Mouse (Mus musculus): ENCODE measurements around the gene Mrps5.
A peak's percentile ranks its signal among the peaks of the same experiment; 100 is the strongest.

Gene Mrps5

GRCm38 (mm10) chr2:127619311-127619710, 32.3 kb downstream of the Mrps5 start:
- ATAC-seq (ENCODE audit: low TSS enrichment): no peak

GRCm38 (mm10) chr2:127622065-127622464, 35.0 kb downstream of the Mrps5 start:
- ATAC-seq (ENCODE audit: low TSS enrichment): no peak

DNA sequence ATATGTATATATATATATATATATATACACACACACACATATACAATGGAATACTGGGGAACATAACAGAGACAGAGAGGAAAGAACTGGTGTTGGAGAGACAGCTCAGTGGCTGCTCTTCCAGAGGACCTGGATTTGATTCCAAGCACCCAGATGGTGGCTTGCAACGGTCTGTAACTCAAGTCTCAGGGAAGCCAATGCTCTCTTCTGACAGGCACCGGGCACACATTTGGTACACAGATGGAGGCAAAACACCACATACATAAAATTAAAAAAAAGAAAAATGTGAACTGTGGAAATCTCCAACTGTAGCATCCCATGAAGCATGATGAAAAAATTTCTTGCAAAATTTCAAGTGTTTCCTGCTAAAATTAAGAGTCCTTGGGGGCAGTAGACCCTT, 37.8 kb downstream of the Mrps5 start:
- no peak for ATAC-seq (ENCODE audit: low TSS enrichment)

DNA sequence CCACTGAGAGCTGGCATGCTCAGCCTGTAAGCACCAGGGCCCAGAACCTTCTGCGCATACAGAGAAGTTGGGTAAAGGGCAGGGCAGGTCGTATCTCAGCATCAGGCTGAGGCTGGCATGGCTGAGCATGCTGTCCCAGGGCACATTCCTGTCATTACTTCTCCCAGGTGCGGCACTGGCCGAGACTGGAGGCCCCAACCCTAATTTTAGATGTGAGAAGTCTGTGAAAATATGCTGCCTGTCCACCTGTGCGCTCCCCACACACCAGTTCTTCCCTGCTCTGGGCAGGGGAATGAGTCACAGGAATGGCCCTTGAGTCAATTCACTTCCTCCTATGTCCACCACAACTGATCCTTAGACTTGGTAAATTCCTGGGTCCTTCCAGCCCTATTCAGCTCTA, 38.6 kb downstream of the Mrps5 start:
- ATAC-seq (ENCODE audit: low TSS enrichment): no peak

DNA sequence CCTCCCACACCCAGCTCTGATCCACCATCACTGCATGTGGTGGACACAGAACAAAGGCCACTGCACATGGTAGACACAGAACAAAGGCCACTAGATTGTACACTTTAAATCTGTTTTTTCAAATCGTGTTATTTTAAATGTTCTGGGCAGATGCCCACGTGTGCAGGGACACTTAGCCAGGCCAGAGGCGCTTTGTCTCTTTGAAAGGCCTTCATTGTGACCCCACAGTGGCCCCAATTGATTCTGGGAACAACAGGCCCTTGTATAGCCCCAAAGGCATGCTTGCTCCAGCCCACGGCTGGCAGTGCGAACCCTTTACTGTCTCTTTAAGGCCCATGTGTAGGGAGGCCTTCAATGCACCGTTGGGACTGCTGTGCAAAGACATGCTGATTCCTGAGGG, 40.3 kb downstream of the Mrps5 start:
- ATAC-seq (ENCODE audit: low TSS enrichment): peak; percentile 77

- peak; percentile 59 for ATAC-seq (ENCODE audit: low TSS enrichment)
Observed at GRCm38 (mm10) chr2:127627990-127628570, 41.1 kb downstream of the Mrps5 start.

DNA sequence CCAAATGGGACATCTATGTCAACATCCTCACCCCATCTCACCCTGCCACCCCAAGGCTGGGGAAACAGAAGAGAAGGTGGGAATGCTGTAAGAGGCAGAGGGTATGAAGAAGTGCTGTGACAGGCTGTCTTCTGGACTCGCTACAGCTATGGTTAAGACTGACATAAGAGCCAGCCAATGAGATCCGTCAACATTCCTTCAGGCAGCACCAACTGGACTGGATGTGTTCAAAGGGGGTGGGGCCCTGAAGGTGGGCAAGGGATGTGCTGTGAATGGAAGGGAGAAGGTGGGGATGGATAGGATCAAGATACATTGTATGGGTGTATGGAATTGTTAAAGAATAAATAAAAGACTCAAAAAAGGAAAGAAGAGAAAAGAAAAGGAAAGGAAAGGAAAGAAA, 45.6 kb downstream of the Mrps5 start:
- ATAC-seq (ENCODE audit: low TSS enrichment): no peak

DNA sequence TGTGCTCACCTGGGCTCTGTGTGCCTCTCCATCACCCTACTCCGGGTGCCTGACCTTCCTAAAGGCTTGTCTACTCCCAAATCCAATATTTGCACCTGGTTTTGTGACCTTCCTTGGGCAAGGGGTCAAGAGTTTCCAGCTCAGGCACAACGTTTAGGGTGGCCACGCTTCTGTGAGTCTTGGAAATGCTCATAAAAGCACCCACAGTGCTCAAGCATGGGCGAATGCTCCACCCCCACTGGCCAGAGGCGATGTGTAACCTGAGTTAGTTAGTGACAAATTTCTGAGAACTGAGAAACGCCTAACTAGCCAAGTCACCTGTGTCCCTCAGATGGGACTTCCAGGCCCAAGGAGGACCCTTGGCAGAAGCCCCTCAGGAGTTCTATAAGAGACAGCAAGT, 48.6 kb downstream of the Mrps5 start:
- no peak for ATAC-seq (ENCODE audit: low TSS enrichment)

- ATAC-seq (ENCODE audit: low TSS enrichment): no peak
Observed at GRCm38 (mm10) chr2:127638973-127639372, 52.0 kb downstream of the Mrps5 start.

DNA sequence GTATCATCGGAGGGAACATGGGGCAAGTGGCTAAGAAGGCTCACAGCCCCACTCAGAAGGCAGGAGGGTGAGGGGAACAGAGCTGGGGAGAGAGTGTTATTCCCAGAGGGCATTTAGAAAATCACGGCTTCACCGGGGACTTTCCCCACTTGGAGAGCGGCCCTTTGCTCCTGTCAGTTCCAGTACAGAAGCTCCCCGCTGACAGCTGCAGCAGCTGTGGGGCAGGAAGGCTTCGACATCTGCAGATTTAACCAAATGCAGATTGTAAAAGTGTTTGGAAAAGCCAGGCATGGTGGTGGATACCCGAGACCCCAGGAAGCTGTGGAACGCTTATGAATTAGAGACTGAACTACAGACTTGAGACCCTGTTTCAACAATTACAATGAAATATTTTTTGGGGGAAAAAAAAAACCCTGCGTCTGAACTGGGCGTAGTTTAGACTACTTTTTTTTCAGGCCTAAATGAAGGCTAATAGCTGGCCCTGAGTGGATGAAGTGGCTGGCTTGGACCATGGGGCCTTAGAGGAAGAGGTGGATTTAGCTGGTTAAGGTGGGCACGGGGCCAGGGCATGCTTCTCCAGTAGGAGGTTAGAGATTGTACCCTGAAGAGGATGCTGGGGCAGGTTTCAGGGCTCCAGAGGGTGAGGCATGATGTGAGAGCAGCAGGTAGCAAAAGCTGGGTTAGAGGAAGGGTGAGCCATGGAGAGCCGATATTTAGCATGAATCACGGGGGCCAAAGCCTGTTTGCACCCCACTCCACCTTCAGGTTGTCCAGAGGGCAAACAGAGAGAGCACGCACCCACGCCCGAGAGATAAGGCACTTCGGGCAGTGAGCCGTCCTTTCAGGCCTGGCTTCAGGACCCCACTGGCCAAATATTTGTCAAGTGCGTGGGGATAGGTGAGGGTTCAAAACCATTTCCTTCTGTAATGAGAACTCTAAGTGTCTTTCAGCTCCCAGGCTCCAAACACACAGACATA, 57.0 kb downstream of the Mrps5 start:
- no peak for ATAC-seq (ENCODE audit: low TSS enrichment)

GRCm38 (mm10) chr2:127646875-127647274, 59.9 kb downstream of the Mrps5 start:
- no peak for ATAC-seq (ENCODE audit: low TSS enrichment)

DNA sequence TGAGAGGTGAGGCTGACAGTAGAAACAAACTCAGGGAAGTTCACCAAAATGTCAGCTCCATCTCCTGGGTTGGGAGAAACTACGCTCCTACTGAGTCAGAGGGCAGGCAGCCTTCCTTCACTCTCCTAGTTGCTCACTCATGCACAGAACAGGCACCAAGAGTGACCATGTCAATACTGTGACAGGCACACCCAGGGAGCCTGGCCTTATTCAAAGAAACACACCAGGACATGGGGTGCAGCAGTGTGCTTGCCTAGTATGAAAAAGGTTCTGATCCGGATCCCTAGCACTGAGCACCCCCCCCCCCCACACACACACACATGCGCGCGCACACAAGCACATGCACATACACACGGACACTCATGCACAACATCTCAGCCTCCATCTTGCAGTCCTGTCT, 61.1 kb downstream of the Mrps5 start:
- no peak for ATAC-seq (ENCODE audit: low TSS enrichment)

DNA sequence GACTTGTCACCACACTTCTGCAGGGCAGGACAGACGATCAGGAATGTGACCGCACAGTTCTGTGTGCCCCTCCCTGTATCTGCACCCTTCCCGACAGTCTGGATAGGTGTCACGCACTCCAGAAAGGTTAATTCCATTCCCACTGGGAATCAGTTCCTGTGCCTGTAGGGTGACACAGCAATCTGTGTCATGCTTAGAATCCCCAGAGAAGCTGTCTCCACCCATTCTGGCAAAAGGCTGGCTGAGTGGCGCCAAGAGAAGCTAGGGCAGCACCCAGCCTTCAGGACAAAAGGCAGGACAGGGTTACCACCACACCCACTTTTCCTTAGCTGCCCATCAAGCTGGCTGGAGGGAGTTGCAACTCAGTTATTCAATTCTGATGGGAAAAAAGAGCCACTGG, 62.9 kb downstream of the Mrps5 start:
- ATAC-seq (ENCODE audit: low TSS enrichment): no peak

DNA sequence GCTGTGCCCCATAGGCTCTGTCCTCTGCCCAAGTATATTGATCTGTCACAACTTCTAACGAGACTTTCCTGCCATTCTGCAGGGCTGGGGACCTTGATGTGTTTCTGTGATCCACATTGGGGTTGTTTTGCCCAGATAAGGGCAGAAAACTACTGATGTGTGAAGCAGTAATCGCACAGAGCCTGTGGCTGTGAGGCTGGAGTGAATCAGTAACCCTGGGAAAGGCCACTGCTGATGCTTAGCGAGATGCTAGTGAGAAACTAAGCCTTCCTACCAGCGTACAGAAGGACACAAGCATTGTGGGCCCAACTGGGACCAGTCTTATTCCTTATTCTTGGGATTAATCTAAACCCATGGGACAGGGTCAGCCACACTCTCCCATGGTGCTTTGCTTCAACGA, 64.6 kb downstream of the Mrps5 start:
- no peak for ATAC-seq (ENCODE audit: low TSS enrichment)

GRCm38 (mm10) chr2:127652335-127652734, 65.3 kb downstream of the Mrps5 start:
- ATAC-seq (ENCODE audit: low TSS enrichment): no peak

- no peak for ATAC-seq (ENCODE audit: low TSS enrichment)
Observed at GRCm38 (mm10) chr2:127652805-127653204, 65.8 kb downstream of the Mrps5 start.

GRCm38 (mm10) chr2:127654786-127655185, 67.8 kb downstream of the Mrps5 start:
- no peak for ATAC-seq (ENCODE audit: low TSS enrichment)

DNA sequence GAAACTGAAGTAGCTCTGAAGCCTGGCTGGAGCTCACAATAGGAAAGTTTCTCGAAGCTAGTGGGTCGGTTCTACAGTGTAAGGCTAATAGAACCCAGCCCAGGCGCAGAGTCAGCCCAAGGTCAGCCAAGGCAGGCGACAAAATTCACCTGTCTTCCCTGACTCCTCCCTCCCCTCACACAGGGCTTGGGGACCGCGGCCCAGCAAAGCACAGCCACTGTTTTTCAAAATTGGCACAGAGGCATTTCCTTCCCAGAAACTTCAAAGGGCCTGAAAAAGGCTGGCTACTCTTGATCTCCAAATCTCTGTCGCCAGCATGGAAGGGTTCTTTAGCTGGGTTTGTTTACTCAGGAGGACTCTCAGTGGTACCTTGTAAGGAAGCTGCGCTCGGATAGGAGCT, 68.4 kb downstream of the Mrps5 start:
- ATAC-seq (ENCODE audit: low TSS enrichment): no peak

- peak; percentile 59 for ATAC-seq (ENCODE audit: low TSS enrichment)
Observed at GRCm38 (mm10) chr2:127656086-127656720, 69.2 kb downstream of the Mrps5 start, which contains the start of gene Mal. Gene Mal, minus strand, starts transcription at chr2:127656695.
